Mouse (Mus musculus): ENCODE results near the gene Ggt6. TPM values are rescaled to one million over a fixed set of nuclear protein-coding genes. Genes with fewer than 3 reads are reported as not detected.

Ggt6 gene
- total and polyA plus RNA-seq, 3 experiments: 0.13 to 0.19 TPM; not detected in 1

GRCm38 (mm10) chr11:72413016-72413415 is 22.3 kb upstream of the Ggt6 start:
- Histone ChIP-seq H3K9me3 (replicated peaks; ENCODE audit: low read length) (peaks cover 3% of the 10 kb centered on the region), H3K36me3 (replicated peaks in 1 of 2; ENCODE audit: control insufficient read depth in 1 of 2, insufficient read depth in 1 of 2, low read length in 1 of 2) (no peaks in the 10 kb centered on the region), H3K4me2 (ENCODE audit: insufficient read depth, low read depth, poor library complexity, severe bottlenecking) (no peak overlapping the region), H3K4me1 (ENCODE audit: control insufficient read depth in 1 of 2, insufficient read depth in 2 of 2) (peaks cover 5 to 11% of the 10 kb centered on the region in 2 experiments), H3K27ac (ENCODE audit: insufficient read depth, low read depth) (no peak overlapping the region), H3K9ac (ENCODE audit: insufficient read depth, low read depth) (no peak overlapping the region), H3K27me3 (replicated peaks) (peaks cover 80% of the 10 kb centered on the region), H3K4me3 (replicated peaks in 1 of 3; ENCODE audit: low read depth in 2 of 3, low read length in 2 of 3, poor library complexity in 1 of 3) (no peak overlapping the region), H3K79me2 (replicated peaks; ENCODE audit: control insufficient read depth, extremely low read depth, insufficient read depth, poor library complexity, severe bottlenecking) (no peaks in the 10 kb centered on the region)
- in situ Hi-C loops (cut with MboI; ENCODE audit: low pct_ligation_motif_present, low pct_unique_long_range_greater_than_20kb, low sequenced_read_pairs): no loop called here
- dilution Hi-C loops (cut with MboI; ENCODE audit: extremely low pct_ligation_motif_present, extremely low pct_unique_long_range_greater_than_20kb, low sequenced_read_pairs): no loop called here
- TF ChIP-seq SIN3A (IDR thresholded peaks at IDR 0.05; ENCODE audit: low read length) (no peak), ETS1 (conservative IDR thresholded peaks at IDR 0.05; ENCODE audit: low read depth, low read length) (no peak), PAX5 (IDR thresholded peaks at IDR 0.05; ENCODE audit: low read length) (no peak), MYC (IDR thresholded peaks at IDR 0.05; ENCODE audit: low read depth, low read length) (no peak), BHLHE40 (IDR thresholded peaks at IDR 0.05; ENCODE audit: low read depth, low read length) (no peak), IRF4 (IDR thresholded peaks at IDR 0.05; ENCODE audit: low read depth, low read length) (no peak), ZMIZ1 (IDR thresholded peaks at IDR 0.05; ENCODE audit: low read depth, low read length) (no peak), NELFE (IDR thresholded peaks at IDR 0.05; ENCODE audit: low read depth, low read length) (no peak), POLR2AphosphoS2 (IDR thresholded peaks at IDR 0.05; ENCODE audit: low read depth, low read length) (no peak), NRF1 (IDR thresholded peaks at IDR 0.05; ENCODE audit: low read depth, low read length) (no peak), MAX (IDR thresholded peaks at IDR 0.05; ENCODE audit: low read length) (no peak), CTCF (conservative IDR thresholded peaks at IDR 0.05 in 1 of 2, IDR thresholded peaks at IDR 0.05 in 1 of 2; ENCODE audit: low read depth in 2 of 2, low read length in 2 of 2) (no peak), ZC3H11A (IDR thresholded peaks at IDR 0.05; ENCODE audit: low read depth, low read length) (no peak), USF1 (IDR thresholded peaks at IDR 0.05; ENCODE audit: low read depth, low read length) (no peak), GABPA (IDR thresholded peaks at IDR 0.05; ENCODE audit: insufficient replicate concordance, low read depth, low read length) (no peak)
- DNase-seq (ENCODE audit: extremely low read depth): no peak

DNA sequence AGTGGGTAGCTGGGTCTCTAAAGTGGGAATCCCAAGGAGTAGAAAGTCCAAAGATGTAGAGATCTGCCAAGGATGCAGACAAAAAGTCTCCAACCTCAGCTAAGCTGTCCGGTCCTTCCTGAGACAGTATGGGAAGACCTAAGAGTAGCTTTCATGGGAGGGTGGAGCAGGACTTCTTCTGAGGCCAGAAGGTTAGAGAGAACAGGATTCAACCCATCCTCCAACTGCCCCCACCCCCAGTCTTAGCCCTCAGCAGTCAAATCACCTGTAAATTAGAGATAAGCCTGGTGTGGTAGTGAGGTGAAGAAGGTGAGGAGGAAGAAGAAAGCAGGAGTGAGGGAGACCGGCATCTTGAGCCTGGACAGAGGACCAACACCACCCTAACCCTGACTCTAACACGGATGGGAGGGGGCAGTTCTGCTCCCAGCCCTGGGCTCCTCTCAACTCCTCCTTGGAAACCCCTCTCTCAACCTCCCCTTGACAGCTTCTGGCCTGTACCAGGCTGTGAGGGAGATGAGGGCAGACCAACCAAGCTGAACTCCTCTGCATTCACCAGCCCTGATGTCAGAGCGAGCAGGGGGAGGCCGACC is 21.6 kb upstream of the Ggt6 start:
- H3K4me2 ChIP-seq (ENCODE audit: insufficient read depth, low read depth, poor library complexity, severe bottlenecking): no peak overlapping the region
- peaks cover 5 to 11% of the 10 kb centered on the region in 2 experiments for H3K4me1 ChIP-seq (ENCODE audit: control insufficient read depth in 1 of 2, insufficient read depth in 2 of 2)
- no peaks in the 10 kb centered on the region for H3K36me3 ChIP-seq (replicated peaks in 1 of 2; ENCODE audit: control insufficient read depth in 1 of 2, insufficient read depth in 1 of 2, low read length in 1 of 2)
- no peak overlapping the region for H3K27ac ChIP-seq (ENCODE audit: insufficient read depth, low read depth)
- no peak for TF ChIP-seq SIN3A (IDR thresholded peaks at IDR 0.05; ENCODE audit: low read length)
- no peak for TF ChIP-seq UBTF (IDR thresholded peaks at IDR 0.05; ENCODE audit: low read depth, low read length)
- no peak for TF ChIP-seq POLR2AphosphoS2 (IDR thresholded peaks at IDR 0.05; ENCODE audit: low read depth, low read length)
- no peak for TF ChIP-seq PAX5 (IDR thresholded peaks at IDR 0.05; ENCODE audit: low read length)
- no peak for TF ChIP-seq ETS1 (conservative IDR thresholded peaks at IDR 0.05; ENCODE audit: low read depth, low read length)
- TF ChIP-seq ZC3H11A (IDR thresholded peaks at IDR 0.05; ENCODE audit: low read depth, low read length): no peak
- TF ChIP-seq IRF4 (IDR thresholded peaks at IDR 0.05; ENCODE audit: low read depth, low read length): no peak
- TF ChIP-seq MEF2A (IDR thresholded peaks at IDR 0.05; ENCODE audit: borderline replicate concordance, low read depth, low read length): no peak
- TF ChIP-seq MAFK (IDR thresholded peaks at IDR 0.05; ENCODE audit: insufficient replicate concordance, low read length): no peak
- no peak for TF ChIP-seq EP300 (IDR thresholded peaks at IDR 0.05; ENCODE audit: low read length)
- no peak for TF ChIP-seq CHD1 (IDR thresholded peaks at IDR 0.05; ENCODE audit: low read depth, low read length)
- H3K4me3 ChIP-seq (replicated peaks in 1 of 3; ENCODE audit: low read depth in 2 of 3, low read length in 2 of 3, poor library complexity in 1 of 3): no peak overlapping the region
- dilution Hi-C loops (cut with MboI; ENCODE audit: extremely low pct_ligation_motif_present, extremely low pct_unique_long_range_greater_than_20kb, low sequenced_read_pairs): no loop called here
- H3K27me3 ChIP-seq (replicated peaks): peaks cover 73% of the 10 kb centered on the region
- H3K9ac ChIP-seq (ENCODE audit: insufficient read depth, low read depth): no peak overlapping the region
- DNase-seq (ENCODE audit: extremely low read depth): no peak
- H3K79me2 ChIP-seq (replicated peaks; ENCODE audit: control insufficient read depth, extremely low read depth, insufficient read depth, poor library complexity, severe bottlenecking): no peaks in the 10 kb centered on the region
- H3K9me3 ChIP-seq (replicated peaks; ENCODE audit: low read length): peaks cover 3% of the 10 kb centered on the region
- in situ Hi-C loops (cut with MboI; ENCODE audit: low pct_ligation_motif_present, low pct_unique_long_range_greater_than_20kb, low sequenced_read_pairs): no loop called here
